Mouse (Mus musculus): Measurements from ENCODE around the gene Btbd35f27. TPM values are rescaled to one million over a fixed set of nuclear protein-coding genes. Genes with fewer than 3 reads are reported as not detected.
"Not testable (repeated sequence)": the region's sequence is repeated elsewhere in the genome, so short reads cannot be mapped to it uniquely, and the experiment has no call there.

Btbd35f27 gene
- total RNA-seq (2021) = not detected
- long read RNA-seq, experiment 1 = 0 reads
- long read RNA-seq, experiment 2 = 0 reads

DNA sequence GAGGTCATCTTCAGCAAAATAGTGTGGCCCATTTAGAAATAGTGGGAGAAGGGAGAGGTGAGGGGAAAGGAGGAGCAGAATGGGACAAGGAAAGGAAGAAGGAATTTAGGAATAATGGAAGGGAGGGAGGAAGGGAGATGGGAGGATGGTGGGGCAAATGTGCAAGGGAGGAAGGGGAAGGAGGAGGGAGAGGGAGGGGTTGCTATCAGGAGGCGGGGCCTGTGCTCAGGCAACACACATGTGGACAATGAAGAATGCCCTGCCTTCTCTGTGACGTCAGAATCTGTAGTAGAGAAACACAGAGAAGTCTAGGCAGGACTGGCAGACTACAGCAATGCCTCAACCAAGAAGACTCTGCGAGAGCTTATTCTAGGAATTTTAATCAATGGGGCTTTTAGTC lies at the start of gene Btbd35f27:
Btbd35f27 (plus strand) TSS at position 301 of the 400 bp plus-strand sequence.
- not testable (repeated sequence) for DNase-seq

Other genes starting within 250 kb of the Btbd35f27 start
- gene Btbd35f4, start 151.6 kb upstream of the Btbd35f27 start, total RNA-seq (2021) = not detected

All from adrenal gland, postnatal 36 days (tissue).